Mouse (Mus musculus) cerebellum, postnatal 36 days (tissue): ENCODE results near the gene Mmp8.

ENCODE experiments used
- DNase-seq, 2 experiments: peaks; one replicate each; pipeline ENCODE4 v3.0.0; 2021 to 2022; ENCODE audit warnings: mixed read lengths in 2 of 2

Gene Mmp8

DNA sequence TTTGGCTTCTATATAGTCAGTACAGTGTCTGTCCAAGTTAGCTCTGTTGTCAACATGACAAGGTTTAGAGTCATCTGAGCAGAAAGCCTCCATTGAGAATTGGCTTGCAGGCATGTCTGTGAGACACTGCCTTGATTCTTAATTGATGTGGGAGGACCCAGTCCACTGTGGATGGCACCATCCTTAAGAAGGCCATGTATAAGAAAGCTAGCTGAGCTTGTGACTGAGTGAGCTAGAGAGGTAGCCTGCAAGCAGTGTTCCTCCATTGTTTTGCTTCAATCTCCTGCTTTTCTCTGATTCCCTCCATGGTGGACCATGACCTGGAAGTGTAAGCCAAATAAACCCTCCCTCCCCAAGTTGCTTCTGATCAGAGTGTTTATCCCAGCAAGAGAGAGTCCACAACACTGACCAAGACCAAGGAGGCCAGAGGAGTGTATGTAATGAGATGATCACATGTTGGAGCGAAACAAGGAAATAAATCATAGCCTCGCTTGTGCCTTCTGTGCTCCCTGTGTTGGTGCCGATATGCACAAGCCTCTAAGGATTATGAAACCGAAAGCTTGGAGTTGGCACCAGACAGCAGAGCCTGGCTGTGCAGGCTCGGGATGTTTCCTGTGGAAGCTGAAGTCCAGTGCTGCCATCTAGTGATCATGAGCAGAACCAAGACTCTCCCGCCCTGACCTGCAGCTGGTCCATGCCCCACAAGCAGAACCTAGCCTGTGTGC lies 36.7 kb downstream of the Mmp8 start:
- peak; percentile 71 to 78 for DNase-seq

DNA sequence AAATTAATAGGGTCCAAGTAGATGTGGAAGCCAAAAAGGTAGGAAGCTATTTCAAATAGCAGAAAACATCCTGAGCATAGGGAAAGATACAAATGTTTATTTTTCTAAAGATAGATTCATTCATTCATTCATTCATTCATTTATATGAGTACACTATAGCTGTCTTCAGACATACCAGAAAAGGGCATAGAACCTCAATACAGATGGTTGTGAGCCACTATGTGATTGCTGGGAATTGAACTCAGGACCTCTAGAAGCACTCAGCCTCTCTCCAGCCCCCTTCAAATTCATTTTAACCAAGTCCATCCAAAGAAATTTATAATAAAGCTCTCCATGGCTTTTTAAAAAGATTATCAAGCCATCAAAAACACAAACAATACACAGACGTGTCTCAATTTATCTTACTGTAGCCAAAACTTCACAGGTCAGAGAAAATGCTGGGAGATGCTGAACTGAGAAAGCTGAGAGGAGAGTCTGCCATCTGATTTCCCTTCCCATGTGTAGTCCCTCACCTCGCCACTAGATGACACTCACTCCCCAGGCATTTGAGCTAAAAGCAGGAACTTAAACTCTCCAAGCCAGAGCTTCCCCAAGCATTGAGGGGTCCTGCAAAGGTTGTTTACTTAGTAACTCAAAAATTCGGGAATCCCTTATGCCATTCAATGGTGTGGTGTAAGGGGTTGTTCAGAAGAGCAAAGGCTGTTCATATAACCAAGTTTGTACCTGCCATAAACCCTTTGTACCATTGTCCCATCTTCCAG lies 44.9 kb downstream of the Mmp8 start:
- DNase-seq: peak; percentile 63 to 73

DNA sequence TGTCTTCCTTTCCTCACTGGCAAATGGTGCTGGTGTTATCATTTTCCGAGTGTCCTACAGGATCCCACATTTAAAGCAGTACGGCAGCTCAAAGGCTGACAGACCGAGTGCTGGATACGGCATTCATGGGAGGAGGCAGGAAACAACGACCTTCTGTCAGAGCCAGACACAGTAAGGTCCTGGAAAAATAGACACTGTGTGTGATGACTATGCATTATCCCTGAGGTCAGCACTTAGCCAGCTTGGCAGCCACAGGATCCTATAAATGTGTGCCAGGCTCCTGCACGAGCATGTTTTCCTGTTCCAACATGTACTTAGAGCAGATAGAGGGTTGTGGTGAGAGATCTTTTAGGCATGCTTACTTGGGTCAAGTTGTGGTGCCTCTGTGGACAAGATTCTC lies 45.7 kb downstream of the Mmp8 start:
- DNase-seq: peak; percentile 15 to 16

DNA sequence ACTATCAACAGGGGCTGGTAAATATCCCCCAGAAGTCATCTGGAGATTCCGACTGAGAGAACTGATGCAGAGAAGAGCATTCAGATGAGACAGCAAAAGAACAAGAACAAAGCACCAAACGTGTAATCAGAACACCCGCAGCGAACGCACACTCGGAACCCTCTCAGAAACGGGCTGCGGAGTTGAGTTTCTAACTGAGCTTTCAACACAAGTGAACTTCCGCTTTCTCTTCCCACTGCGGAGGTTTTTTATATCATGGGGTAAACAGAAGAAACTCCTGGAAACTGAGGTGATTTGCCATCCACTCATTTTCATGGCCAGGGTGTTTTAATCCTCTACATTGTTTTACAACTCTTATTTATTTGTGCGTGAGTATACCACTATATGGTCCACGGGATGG lies 47.4 kb downstream of the Mmp8 start:
- no peak for DNase-seq
